Mouse (Mus musculus): ENCODE data around the gene Tek. TPM values are rescaled to one million over a fixed set of nuclear protein-coding genes. Genes with fewer than 3 reads are reported as not detected.

The Tek gene
- polyA plus RNA-seq, 1 experiment, result 8.7 TPM

DNA sequence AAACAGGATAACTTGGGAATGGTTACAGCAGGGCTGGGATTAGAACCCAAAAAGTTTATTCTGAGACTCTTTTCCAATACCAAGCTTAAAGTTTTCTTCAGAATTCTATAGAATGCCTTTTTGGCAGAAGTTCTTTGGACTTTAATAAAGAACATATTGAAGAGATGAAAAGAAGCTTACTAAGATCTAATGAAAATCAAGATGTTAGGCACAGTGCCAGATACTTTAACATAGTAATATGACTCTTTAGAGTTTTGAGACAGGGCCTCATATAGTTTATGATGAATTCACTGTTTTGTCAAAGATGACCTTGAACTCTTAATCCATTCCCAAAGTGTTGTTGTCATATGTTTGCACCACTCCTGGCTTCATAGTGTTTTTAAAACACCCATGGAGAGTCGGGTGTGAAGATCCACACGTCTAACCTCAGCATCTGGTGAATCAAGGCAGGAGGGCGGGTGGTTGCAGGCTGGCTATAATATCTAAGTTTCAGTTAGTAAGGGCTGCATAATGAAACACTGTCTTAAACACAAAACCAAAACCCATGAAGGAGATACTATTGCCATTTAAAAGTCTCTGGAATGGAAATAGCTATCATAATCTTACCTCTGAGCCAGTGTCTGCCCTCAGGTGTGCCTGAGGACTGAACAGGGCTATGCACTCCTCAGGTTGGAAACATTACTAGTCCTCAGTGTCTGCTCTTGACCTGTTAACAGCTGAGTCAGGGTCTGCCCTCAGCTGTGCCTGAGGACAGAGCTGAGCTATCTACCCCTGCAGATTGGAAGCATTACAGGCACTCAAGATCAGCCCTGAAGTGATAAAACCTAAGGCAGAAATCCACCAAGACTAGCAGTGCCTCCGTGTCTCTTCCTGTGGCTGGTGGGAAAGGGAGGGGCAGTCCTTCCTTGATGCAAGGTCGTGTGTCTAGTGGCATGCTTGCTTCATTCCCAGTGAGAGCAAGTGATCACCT lies 1.5 kb upstream of the Tek start:
- no peak for TF ChIP-seq CTCF (IDR thresholded peaks at IDR 0.05; ENCODE audit: borderline replicate concordance, extremely low read depth, insufficient read depth, insufficient read length)
- TF ChIP-seq POLR2A (IDR thresholded peaks at IDR 0.05; ENCODE audit: borderline replicate concordance, extremely low read depth, insufficient read depth, insufficient read length, poor library complexity, severe bottlenecking), result no peak
- no peak for DNase-seq (ENCODE audit: low read depth)

DNA sequence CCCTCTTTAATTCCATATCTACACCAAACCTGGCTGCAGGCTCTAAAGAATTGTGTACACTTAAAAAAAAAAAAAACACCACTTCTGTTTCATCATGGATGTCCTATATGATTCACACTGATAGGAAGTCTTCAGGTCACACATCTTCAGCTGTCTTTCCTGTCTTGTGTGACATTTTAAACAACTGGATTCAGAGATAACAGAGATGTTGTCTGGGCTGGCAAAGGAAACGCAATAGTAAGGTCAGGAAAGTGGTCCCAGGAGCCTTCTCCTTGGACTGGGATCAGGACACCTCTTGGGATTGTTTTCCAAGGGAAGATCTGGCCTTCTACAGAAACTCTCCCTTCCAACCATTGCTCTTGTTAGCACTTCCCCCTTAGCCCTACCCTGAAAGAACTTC lies 2.7 kb downstream of the Tek start:
- no peak for DNase-seq (ENCODE audit: low read depth)
- no peak for TF ChIP-seq POLR2A (IDR thresholded peaks at IDR 0.05; ENCODE audit: borderline replicate concordance, extremely low read depth, insufficient read depth, insufficient read length, poor library complexity, severe bottlenecking)
- TF ChIP-seq CTCF (IDR thresholded peaks at IDR 0.05; ENCODE audit: borderline replicate concordance, extremely low read depth, insufficient read depth, insufficient read length), result no peak

DNA sequence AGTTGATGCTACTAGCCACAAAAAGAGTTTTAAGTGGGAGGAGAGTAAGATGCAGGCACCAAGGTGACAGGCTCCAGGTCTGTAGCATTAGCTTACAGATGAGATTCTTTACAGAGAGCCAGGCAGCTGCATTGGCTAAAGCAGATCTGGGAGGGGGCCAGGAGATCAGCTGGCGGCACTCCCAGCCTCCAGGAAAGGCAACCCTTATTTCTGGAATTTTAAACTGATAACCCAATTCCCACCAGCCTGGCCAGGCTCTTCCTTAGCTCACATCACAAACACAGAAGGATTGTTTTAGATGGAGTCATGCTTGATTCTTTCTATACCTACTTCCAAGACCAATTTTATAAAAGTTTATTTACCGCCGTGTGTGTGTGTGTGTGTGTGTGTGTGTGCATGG lies 6.7 kb downstream of the Tek start:
- DNase-seq (ENCODE audit: low read depth), result no peak
- TF ChIP-seq POLR2A (IDR thresholded peaks at IDR 0.05; ENCODE audit: borderline replicate concordance, extremely low read depth, insufficient read depth, insufficient read length, poor library complexity, severe bottlenecking) (no peak), CTCF (IDR thresholded peaks at IDR 0.05; ENCODE audit: borderline replicate concordance, extremely low read depth, insufficient read depth, insufficient read length) (no peak)

DNA sequence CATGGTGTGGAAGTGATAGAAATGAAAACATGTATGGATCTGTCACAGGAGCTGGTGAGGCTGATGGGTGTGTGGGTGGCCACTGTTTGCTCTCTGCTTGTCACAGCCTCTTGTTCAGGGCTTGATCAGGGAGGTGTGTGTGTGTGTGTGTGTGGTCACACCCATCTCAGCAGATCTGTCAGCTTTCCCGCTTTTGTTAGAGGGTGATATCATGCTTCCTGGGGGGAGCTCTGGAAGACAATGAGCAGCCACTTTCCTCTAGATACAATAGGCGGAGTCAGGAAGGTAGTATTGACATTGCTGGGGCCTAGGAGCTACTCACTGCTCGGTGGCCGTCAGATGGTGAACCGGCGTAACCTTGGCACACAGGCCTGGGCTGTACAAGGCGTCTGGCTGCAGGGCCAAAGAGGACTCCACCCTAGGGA lies 7.3 kb downstream of the Tek start:
- TF ChIP-seq POLR2A (IDR thresholded peaks at IDR 0.05; ENCODE audit: borderline replicate concordance, extremely low read depth, insufficient read depth, insufficient read length, poor library complexity, severe bottlenecking) (no peak), CTCF (IDR thresholded peaks at IDR 0.05; ENCODE audit: borderline replicate concordance, extremely low read depth, insufficient read depth, insufficient read length) (no peak)
- peak; percentile 13 for DNase-seq (ENCODE audit: low read depth)

- no peak for DNase-seq (ENCODE audit: low read depth)
- TF ChIP-seq POLR2A (IDR thresholded peaks at IDR 0.05; ENCODE audit: borderline replicate concordance, extremely low read depth, insufficient read depth, insufficient read length, poor library complexity, severe bottlenecking), result no peak
- no peak for TF ChIP-seq CTCF (IDR thresholded peaks at IDR 0.05; ENCODE audit: borderline replicate concordance, extremely low read depth, insufficient read depth, insufficient read length)
Observed at GRCm38 (mm10) chr4:94747338-94747737, 8.2 kb downstream of the Tek start.

- TF ChIP-seq CTCF (IDR thresholded peaks at IDR 0.05; ENCODE audit: borderline replicate concordance, extremely low read depth, insufficient read depth, insufficient read length) (no peak), POLR2A (IDR thresholded peaks at IDR 0.05; ENCODE audit: borderline replicate concordance, extremely low read depth, insufficient read depth, insufficient read length, poor library complexity, severe bottlenecking) (no peak)
- peak; percentile 71 for DNase-seq (ENCODE audit: low read depth)
Observed at GRCm38 (mm10) chr4:94752512-94752911, 13.4 kb downstream of the Tek start.

DNA sequence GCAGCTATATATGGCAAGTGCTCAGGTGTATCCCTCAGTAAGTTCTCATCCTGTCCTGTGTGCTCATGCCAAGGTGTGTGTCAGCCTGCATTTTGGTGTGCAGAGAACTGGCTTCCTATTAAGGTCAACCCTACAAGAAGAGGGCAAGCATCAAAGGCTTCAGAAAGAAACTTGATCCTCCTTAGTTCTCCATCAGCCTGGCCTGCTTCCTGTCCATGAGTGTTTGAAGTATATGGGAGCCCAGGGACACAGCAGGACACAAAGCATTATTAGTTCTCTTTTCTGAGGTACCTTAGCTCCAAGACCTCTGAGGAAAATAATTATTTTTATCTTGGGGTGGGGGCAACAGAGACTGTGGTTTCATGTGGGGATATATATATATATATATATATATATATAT lies 26.1 kb downstream of the Tek start:
- TF ChIP-seq CTCF (IDR thresholded peaks at IDR 0.05; ENCODE audit: borderline replicate concordance, extremely low read depth, insufficient read depth, insufficient read length) (no peak), POLR2A (IDR thresholded peaks at IDR 0.05; ENCODE audit: borderline replicate concordance, extremely low read depth, insufficient read depth, insufficient read length, poor library complexity, severe bottlenecking) (no peak)
- DNase-seq (ENCODE audit: low read depth), result peak; percentile 20

GRCm38 (mm10) chr4:94766176-94766575 lies 27.1 kb downstream of the Tek start:
- no peak for TF ChIP-seq CTCF (IDR thresholded peaks at IDR 0.05; ENCODE audit: borderline replicate concordance, extremely low read depth, insufficient read depth, insufficient read length)
- TF ChIP-seq POLR2A (IDR thresholded peaks at IDR 0.05; ENCODE audit: borderline replicate concordance, extremely low read depth, insufficient read depth, insufficient read length, poor library complexity, severe bottlenecking), result no peak
- DNase-seq (ENCODE audit: low read depth), result no peak

DNA sequence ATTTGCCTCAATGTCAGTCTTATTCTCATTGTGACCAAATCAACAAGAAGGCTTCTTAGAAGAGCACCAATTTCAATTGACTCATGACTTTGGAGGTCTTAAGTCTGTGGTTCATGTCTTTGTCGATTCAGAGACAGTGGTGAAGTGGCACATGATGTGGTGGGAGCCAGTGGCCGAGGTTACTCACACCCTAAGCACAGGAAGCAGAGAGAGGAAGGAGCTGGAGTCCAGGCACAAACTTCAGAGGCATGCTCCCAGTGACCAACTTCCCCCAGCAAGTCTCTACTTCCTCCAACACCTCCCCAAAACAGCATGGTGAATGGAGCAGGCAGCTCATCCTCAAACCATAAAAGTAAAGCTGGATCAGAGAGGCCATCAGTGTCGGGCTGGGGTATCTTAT lies 29.5 kb downstream of the Tek start:
- no peak for DNase-seq (ENCODE audit: low read depth)
- TF ChIP-seq CTCF (IDR thresholded peaks at IDR 0.05; ENCODE audit: borderline replicate concordance, extremely low read depth, insufficient read depth, insufficient read length), result no peak
- no peak for TF ChIP-seq POLR2A (IDR thresholded peaks at IDR 0.05; ENCODE audit: borderline replicate concordance, extremely low read depth, insufficient read depth, insufficient read length, poor library complexity, severe bottlenecking)

DNA sequence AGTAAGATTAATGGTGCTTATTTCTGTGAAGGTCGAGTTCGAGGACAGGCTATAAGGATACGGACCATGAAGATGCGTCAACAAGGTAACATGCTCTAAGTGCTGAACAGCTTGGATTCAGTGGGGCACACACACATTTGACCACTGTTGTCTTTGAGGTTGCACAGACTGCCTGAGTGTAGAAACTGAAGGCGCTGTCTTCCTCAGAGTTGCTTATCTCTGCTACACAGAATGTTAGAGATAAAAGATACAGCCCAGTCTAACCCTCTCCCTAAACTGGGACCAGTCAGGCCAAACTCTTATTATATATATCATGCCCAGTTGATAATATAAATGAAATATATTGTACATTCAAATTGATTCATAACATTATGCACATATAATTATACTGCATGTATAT lies 42.0 kb downstream of the Tek start:
- no peak for TF ChIP-seq CTCF (IDR thresholded peaks at IDR 0.05; ENCODE audit: borderline replicate concordance, extremely low read depth, insufficient read depth, insufficient read length)
- no peak for TF ChIP-seq POLR2A (IDR thresholded peaks at IDR 0.05; ENCODE audit: borderline replicate concordance, extremely low read depth, insufficient read depth, insufficient read length, poor library complexity, severe bottlenecking)
- no peak for DNase-seq (ENCODE audit: low read depth)

- no peak for DNase-seq (ENCODE audit: low read depth)
- TF ChIP-seq POLR2A (IDR thresholded peaks at IDR 0.05; ENCODE audit: borderline replicate concordance, extremely low read depth, insufficient read depth, insufficient read length, poor library complexity, severe bottlenecking) (no peak), CTCF (IDR thresholded peaks at IDR 0.05; ENCODE audit: borderline replicate concordance, extremely low read depth, insufficient read depth, insufficient read length) (no peak)
Observed at GRCm38 (mm10) chr4:94785921-94786320, 46.8 kb downstream of the Tek start.

DNA sequence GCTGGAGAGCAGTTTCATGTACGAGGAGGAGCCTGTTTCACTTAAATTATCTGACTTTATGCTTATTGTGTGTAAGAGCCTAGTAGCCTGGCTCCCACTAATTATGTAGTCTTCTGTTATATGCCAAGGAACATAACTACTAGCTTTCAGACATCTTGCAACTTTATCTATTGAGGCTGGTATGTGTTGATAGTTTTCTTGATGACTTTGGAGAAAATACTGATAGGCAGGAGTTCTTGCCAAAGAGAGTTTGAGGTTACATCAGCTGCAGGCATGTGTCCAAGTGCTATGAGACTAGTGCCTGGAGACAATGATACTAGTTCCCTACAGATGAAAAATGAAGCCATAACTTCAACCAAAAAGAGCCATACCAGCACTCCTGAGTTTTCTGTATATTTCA lies 64.1 kb downstream of the Tek start:
- no peak for DNase-seq (ENCODE audit: low read depth)
- no peak for TF ChIP-seq POLR2A (IDR thresholded peaks at IDR 0.05; ENCODE audit: borderline replicate concordance, extremely low read depth, insufficient read depth, insufficient read length, poor library complexity, severe bottlenecking)
- no peak for TF ChIP-seq CTCF (IDR thresholded peaks at IDR 0.05; ENCODE audit: borderline replicate concordance, extremely low read depth, insufficient read depth, insufficient read length)

All from brain, embryonic 14.5 days (tissue).